Mouse (Mus musculus): ENCODE measurements around the gene Slc17a3.

Gene Slc17a3

DNA sequence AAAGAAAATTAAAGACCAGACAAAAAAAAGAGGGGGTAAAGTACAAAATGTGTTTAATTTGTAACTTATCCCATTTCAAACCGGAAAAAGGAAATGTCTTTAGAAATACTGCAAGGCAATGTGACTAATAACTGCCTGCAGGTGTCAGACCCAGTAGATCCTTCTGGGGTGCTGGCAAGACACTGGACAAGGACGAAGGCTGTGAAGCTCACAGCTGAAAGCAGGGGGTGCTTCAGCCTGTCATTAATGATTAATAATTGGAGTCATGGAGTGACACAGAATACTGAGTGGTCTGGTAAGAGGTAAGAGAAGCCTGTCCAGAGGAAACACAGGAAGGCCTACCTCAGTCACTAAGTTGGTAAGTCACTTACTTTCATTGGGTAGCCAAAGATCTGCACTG is at the start of gene Slc17a3:
Slc17a3 (plus strand) TSS at position 127 of the 400 bp plus-strand sequence.
- in situ Hi-C loops (cut with MboI; ENCODE audit: low sequenced_read_pairs) = no loop called here

DNA sequence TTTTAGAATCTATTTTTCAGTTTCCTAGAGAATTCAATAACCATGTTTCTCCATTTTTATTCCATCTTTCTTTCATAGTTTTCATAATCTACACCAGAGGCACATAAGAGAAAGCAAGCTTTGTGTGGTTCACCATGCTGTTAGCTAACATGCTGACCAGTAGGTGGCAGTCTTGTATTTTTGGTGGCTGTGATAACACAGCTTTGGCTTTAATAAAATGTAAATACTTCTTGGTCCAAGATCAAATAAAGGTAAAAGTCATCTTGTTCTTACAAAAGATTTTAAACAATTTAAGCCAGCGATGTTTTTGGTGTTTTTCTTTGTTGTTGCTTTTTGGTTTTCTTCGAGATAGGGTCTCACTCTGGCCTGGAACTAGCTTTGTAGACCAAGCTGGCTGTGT is 46.7 kb upstream of the Slc17a3 start:
- in situ Hi-C loops (cut with MboI; ENCODE audit: low sequenced_read_pairs) = no loop called here

DNA sequence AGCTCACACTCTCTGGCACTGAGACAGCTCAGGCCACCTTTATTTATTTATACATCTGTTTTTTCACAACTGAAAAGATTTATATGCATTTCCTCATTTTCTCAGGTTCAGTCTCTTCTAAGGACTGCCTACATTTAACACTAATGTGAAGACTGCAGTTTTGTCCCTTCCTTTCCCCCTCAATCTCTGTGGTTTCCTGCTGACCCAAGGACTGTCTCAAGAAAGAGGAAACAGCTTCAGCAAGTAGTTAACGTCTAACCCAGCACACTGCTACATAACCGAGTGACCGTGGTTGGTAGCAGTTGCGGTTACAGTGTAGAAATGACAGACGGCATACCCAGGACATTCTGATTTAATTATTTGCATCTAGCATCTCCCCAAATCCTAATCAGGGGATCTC is 39.8 kb upstream of the Slc17a3 start:
- in situ Hi-C loops (cut with MboI; ENCODE audit: low sequenced_read_pairs) = no loop called here

DNA sequence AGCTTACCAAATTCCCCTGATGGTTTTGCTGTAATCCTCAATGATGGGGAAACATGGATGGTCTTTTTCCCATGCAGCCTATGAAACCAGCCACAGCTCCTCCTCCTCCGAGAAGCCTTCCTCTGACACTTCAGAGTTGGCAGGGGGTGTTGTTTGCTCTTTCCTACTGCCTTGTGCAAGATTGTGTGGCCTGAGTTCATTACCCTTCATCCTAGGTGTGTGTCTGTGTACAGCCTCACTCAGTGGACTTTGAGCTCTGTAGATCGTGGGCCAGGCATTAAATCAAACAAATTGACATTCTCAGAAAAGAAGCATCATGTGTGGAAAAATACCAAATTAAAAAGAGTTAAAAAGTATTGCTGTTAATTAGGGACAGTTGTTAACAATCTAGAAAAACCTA is 34.7 kb upstream of the Slc17a3 start:
- in situ Hi-C loops (cut with MboI; ENCODE audit: low sequenced_read_pairs) = no loop called here

DNA sequence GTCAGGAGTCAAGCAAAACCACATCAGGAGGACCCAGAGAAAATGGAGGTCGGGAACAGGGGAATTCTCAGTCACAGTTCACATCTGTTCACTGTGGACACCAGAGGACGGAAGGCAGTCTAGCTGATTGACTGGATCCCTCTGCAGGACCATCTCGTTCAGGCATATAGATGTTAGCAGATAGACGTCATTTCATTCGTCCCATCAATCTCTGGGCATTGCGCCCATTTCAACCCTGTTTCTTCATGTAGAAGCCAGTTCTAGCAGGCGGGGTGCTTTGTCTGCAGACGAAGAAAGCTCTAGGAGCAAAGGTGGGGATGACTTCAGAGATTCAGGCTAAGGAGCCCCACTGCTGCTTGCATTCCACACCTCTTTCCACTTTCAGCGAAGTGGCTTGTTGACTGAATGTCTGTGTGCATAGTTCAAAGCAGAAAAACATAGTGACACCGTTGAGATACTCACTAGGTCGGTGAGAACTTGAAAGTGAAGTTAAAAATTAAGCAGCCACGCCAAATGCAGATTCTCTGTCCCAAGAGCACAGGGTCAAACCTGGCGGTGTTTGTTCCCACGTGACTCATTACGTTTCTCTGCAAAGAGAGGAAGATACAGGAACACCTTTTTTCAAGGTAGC is 32.7 kb upstream of the Slc17a3 start, which contains the start of gene Slc17a2:
Slc17a2 (plus strand) TSS at position 572 of the 631 bp plus-strand sequence.
- in situ Hi-C loops (cut with MboI; ENCODE audit: low sequenced_read_pairs) = no loop called here

DNA sequence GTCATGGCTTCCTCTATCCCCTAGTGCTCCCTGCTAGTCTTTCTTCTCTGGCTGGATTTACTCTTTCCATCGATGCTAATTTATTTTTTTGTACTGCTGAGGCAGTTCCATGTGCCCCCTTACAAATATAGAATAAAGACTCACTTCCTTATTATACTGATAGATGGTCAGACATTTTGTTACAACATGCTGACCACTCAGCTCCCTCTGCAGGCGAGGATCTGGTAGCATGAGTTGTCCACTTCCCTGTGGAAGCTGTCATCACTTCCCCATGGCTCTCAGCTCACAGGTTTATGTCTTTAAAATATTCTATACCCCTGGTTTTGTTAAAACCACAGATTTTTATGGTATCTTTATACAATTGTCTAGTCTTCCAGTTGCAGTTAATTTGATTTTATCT is 23.1 kb upstream of the Slc17a3 start:
- in situ Hi-C loops (cut with MboI; ENCODE audit: low sequenced_read_pairs) = no loop called here

DNA sequence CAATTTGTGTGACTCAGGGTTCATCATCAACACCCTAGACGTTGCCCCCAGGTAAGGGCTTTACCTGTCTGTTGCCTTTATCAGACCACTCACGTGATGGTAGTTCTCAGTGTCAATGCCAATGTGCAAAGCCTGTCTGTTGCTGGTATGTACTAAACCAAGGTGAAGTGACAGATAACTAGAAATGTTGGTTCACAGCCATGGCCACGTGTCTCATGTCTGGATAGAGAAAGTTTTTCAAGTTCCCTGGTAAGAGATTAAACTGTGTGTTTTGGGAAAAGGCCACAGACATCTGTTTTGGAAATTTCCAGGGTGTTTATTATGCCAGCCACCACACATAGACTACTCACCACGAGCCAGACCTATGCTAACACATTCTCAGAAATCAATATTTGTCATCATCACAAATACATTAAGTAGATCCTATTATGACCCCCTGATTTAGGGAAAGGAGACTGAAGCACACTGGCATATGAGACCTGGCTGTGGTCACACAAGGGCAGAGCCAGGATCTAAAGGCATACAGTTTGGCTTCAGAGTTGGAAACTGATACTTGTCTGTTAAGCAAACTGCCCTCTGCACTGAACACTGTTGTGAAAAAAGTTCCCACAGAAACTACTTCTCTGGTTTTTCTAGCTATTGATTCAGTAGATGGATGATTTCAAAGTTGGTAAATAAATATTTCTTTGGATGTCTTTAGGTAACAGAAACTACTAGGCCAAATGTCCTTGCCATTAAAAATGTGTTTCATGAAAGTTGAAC is 18.9 kb upstream of the Slc17a3 start:
- in situ Hi-C loops (cut with MboI; ENCODE audit: low sequenced_read_pairs) = no loop called here

DNA sequence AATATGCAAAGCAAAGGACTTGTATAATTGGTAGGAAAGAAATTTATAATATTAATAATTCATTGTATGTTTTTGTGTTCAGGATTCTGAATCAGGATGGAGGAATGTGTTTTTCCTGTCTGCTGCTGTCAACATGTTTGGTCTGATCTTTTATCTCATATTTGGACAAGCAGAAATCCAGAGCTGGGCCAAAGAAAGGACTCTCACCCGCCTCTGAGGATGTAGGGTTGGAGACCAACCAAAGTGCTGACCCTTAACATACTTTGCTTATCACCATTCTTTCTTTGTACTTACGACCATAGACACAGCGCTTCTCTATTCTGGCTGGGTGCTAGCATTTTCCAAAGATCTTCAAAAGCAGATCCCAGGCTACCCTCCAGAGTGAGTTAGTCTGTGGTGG is 17.0 kb upstream of the Slc17a3 start:
- in situ Hi-C loops (cut with MboI; ENCODE audit: low sequenced_read_pairs) = no loop called here

DNA sequence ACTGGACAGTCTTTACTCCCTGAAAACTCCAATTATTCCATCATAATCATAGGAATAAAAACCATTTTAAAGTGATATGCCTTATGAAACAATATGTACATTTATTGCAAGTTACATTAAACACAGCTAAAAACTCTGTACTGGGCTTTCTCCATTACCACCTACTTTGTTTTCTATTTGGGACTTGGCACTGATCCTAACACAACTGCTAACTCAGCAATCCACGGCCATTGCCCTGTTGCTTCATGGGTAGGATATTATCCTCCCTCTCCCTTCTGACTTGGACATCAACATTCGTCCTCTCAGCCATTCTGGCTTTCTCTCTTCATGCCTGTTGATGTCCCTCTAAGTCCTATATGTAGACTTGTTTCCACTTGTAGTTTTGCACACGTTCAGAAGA is 12.6 kb upstream of the Slc17a3 start:
- in situ Hi-C loops (cut with MboI; ENCODE audit: low sequenced_read_pairs) = no loop called here

DNA sequence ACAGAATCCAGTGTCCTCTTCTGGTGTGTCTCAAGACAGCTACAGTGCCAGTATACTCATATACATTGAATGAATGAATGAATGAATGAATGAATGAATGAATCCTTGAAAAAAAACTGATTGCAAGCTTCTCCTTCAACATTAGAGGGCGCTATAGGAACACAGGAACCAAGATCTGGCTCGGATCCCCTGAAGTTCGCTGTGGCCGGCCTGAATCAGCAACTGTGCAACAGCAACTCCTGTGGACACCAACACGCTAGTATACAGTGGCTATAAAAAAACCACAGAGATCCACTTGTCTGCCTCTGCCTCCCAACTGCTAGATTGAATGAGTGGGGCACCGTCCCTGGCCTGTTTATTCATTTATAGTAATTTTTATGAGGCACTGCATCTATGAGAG is 6.2 kb upstream of the Slc17a3 start:
- in situ Hi-C loops (cut with MboI; ENCODE audit: low sequenced_read_pairs) = no loop called here

DNA sequence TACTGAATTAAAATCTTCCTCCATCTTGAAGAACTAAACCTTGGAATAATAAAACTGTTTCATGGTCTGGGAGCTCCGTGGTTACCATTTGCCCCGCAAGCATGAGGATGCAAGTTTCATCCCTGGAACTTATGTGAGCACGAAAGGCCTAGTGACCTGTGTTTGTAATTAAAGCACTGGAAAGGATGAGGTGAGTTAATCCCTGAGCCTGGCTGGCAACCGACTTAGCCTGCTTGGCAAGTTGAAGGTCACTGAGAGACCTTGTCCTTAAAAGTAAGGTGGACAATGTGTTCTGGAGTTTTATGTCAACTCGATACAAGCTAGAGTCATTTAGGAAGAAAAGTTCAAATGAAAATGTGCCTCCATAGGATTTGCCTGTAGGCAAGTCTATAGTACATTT is 4.4 kb upstream of the Slc17a3 start:
- in situ Hi-C loops (cut with MboI; ENCODE audit: low sequenced_read_pairs) = no loop called here

DNA sequence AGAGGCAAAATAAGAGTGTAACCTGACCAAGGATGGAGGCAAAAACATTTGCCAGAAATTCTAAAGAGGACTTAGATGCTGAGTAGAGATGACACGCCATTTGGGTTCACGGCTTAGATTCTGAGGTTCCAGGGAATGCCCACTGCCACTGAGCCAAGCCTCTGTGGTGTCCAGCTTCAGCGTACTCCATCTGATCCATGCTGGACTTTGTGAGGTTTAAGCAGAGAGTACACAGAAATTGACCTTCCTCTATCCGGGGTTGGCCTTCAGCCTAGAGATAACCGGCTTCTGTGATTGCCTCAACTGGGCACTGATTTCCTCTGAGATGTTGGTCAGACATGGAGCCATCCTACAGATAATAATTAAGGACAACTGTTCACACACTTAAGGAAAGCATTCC is 2.6 kb upstream of the Slc17a3 start:
- in situ Hi-C loops (cut with MboI; ENCODE audit: low sequenced_read_pairs) = no loop called here

DNA sequence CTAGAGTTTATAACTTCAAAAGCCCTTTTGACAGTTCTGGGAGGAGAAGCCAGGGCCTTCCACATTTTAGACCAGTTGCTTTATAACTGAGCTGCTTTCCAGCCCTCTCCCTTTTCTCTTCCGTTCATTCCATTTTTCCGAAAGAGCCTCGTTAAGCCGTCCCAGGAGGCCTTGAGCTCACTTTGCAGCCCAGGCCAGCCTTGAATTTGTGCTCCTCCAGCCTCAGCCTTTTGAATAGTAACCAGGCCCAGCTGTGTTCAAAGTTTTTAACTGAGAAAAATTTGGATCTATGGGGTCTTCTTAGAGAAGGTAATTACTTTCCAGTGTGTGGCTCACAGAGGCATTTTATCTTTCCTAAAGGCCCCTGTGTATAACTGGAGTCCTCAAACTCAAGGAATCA is 6.6 kb downstream of the Slc17a3 start:
- in situ Hi-C loops (cut with MboI; ENCODE audit: low sequenced_read_pairs) = no loop called here

DNA sequence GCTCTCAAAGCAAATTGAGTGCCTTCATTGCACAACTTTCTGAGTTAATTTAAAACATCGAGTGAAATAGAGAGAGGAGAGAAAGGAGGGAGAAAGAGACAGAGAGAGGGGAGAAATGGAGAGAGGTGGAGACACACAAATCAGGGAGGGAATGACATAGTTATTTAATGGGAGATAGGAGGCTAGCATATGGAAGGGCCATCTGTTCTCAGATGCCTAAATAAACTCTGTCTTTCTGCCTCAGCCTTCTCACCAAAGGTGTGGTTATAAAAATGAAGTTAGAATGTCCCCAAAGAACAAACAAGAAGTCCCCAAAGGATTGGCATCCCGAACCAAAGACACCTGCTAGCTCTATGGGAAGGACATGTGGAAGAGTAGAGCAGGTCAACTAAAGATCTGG is 10.1 kb downstream of the Slc17a3 start:
- in situ Hi-C loops (cut with MboI; ENCODE audit: low sequenced_read_pairs) = no loop called here

DNA sequence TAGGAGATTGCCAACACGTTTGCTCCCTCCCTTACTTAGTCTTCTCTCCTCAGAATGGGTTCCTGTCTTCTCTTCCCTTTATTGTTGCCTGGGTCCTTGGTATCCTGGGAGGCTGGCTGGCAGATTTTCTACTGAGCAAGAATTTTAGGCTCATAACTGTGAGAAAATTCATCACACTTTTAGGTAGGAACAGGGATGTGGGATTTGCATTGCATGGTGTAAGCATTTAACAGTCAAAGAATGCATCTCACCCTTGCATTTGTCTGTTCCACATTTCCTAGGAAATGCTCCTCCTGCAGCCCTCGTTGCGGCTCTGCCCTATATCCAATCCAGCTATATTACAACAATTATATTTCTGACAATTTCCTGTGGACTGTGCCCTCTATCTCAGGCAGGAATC is 17.2 kb downstream of the Slc17a3 start:
- in situ Hi-C loops (cut with MboI; ENCODE audit: low sequenced_read_pairs) = no loop called here

DNA sequence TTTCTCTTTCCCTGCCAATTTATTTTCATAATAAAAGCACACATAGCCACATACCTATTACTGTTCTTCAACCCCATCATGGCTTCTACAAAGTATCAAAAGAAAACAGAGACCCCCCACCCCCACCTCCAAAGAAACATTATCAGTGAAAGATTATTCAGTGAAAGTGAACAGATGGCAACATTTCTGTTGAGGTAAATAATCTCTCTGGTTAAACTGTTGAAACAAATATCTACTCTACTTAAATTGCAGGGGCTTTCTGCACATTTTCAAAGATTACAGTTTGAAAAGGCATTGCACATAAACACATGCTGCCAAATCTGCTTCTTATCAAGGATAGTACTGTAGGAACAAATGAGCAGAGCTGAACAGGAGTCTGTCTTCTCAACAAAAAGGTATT is 22.6 kb downstream of the Slc17a3 start:
- in situ Hi-C loops (cut with MboI; ENCODE audit: low sequenced_read_pairs) = no loop called here

DNA sequence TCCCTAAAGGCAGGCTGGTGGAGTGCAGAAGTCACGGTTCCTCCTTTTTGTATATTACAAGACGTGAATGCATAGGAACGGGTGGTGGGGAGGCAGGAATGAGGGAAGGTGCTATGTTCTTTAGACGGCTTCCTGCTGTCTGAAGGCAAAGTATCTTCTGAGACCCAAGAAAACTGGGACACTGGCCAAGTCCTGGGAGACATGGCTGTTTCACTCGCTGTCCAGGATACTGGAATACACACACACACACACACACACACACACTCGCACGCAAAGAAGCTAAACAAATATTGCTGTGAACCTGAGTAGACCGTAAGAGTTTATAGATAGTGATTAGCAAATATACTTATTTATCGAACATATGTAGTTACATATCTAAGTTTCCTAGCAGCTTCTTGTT is 25.5 kb downstream of the Slc17a3 start:
- in situ Hi-C loops (cut with MboI; ENCODE audit: low sequenced_read_pairs) = no loop called here

DNA sequence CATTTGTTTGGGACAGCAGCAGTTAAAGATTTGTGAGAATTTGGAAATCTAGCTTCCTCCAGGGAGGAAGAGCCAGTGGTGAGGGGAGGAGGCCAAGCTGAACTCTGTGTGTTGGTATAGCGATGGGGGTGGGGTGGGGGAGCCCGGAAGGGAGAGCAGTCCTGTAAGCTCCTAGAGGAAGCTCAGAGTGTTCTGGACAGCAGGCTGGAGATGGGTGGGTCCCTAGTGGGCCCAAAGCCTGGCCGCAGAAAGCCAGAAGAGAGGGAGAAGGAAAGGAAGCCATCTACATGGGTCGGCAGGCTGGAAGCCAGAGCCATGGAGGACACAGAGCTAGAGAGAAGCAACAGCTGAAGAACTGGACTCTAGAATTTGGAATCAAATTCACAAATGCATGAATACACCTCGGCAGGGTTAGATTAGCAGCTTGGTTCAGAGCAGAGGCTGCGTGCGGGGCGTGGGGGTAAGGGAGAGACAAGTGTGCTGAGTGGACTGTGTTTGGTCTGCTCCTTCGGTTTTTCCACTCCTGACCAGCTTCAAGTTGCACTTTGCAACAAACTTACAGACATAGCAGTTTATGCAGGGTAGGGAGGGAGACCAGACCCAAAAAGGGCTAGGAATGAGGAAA is 27.0 kb downstream of the Slc17a3 start:
- in situ Hi-C loops (cut with MboI; ENCODE audit: low sequenced_read_pairs) = no loop called here

DNA sequence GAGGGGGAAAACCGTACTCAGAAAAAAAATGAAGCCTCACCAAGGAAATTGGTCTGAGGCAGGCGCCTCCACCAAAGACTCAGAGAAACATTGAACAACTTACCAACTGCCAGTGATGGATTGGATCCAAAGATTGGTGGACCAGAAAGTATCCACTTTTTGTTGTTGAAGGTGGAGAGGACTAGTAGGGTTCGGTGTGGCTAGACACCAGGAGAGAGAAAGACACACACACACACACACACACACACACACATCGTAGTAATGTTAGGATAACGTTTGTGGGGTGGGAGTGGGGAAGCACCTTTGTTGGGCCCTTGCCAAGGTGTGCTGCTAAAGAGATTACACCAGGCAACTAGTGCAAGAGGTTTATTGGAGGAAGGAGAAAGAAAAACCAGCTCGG is 27.8 kb downstream of the Slc17a3 start:
- in situ Hi-C loops (cut with MboI; ENCODE audit: low sequenced_read_pairs) = no loop called here

DNA sequence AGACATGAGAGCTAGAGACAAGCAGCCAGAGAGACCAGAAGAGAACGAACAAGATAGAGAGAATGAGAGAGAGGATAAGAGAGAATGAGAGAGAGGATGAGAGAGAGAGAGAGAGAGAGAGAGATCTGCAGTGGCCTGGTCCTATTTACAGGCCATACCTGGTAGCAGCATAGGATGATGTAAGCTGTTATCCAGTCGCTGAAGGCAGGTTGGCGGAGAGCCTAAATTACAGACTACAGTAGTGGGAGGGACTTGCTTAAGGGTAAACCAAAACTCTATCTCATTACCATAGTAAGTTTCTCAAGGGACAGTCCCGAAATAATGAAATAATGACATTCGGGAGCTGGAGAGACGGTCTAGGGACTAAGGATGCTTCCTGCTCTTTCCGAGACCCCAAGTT is 28.2 kb downstream of the Slc17a3 start, which contains the start of gene Slc17a1:
Slc17a1 (plus strand) TSS at position 346 of the 400 bp plus-strand sequence.
- in situ Hi-C loops (cut with MboI; ENCODE audit: low sequenced_read_pairs) = no loop called here

DNA sequence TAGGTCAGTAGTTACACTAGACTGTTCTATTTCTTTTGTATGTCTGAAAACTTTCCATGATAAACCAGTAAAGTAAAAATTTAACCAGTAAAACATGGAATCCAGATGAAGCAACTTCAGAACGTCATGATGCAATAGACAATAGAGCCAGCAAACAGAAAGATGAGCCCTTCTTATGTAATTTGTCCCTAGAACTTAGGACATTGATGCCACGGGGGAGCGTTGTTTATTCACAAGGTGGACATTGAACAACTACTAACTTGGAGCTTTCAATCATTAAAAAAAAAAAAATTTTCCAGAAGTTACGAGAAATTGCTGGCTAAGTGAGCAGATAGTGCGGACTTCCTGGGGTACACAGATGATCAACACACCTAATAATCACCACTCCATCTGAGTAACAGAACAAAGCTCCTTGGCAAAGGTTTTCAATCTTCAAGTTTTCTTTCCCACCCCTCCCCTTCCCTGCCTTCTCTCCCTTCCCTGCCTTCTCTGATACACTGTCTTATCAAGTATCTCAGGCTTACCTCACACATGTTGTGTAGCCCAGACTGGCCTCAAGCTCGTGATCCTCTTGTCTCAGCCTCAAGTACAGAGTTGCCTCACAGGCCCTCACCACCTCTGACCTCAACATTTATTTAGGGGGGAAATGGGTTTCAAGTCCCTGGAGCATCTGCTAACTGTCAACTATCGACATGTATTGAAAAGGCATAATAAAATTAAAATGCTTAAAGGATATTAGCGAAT is 29.7 kb downstream of the Slc17a3 start:
- in situ Hi-C loops (cut with MboI; ENCODE audit: low sequenced_read_pairs) = no loop called here
